Mouse (Mus musculus) Patski (cell line): ENCODE results near the gene Agbl2. TPM values are rescaled to one million over a fixed set of nuclear protein-coding genes. Genes with fewer than 3 reads are reported as not detected.

Source experiments
- ATAC-seq: fragments of 100-300 bp; one replicate; pipeline ENCODE4 v1.8.0; 2021
- CTCF ChIA-PET: fragments of 350-600 bp; sonication (Branson Sonifier 250); formaldehyde crosslinking; loops from one replicate; lab custom pipeline; 2022; ENCODE audit warnings: inconsistent platforms; lab: Charles Lee
- POLR2A ChIA-PET: fragments of 350-600 bp; sonication (Branson Sonifier 250); formaldehyde crosslinking; loops from one replicate; lab custom pipeline; 2022; ENCODE audit warnings: antibody characterized with exemption, inconsistent platforms; lab: Charles Lee
- DNase-seq: peaks from one replicate; pipeline ENCODE4 v3.0.0-alpha.2; 2011; ENCODE audit warnings: low read depth, low spot score
- H3K27me3 ChIP-seq: fragments of 371-371 bp; one replicate; pipeline ENCODE4 v1.5.1; 2021
- CTCF ChIP-seq: fragments of 100-300 bp; IDR thresholded peaks from one replicate; pipeline ENCODE4 v1.5.1; 2021
- in situ Hi-C: fragments of 300-500 bp; cut with MboI; formaldehyde crosslinking; loops from 3 replicates; pipeline ENCODE4 v1.11.1; 2018; ENCODE audit warnings: low pct_unique_long_range_greater_than_20kb, mixed read lengths
- polyA plus RNA-seq: library from polyadenylated mRNA; unstranded; gene quantifications from one replicate; pipeline ENCODE4 v1.2.3, GENCODE M21; 2021

Agbl2 gene
- polyA plus RNA-seq, 1 experiment from 2014 or later = not detected

DNA sequence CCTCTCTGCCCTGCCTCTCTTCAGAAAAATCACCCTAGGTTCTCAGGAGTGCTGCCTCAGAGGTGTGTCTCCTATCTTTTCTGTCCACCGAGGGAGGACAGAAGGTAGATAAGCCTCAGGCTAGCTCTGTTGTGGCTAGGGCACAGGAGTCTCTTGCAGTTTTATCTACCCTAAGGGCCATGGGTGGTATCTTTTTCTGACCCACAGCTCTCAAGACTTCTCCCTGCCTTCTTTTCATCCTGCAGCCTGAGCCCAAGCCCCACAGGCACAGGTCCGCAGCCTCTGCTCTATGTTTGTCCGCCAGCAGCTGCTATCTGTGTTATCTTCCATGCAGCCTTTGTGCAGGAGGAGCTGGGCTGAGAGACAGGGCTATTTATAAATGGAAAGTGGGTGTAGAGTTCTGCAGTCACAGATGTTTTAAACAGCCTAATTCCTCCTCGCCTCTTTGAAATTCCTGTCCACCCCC, 87.6 kb downstream of the Agbl2 start:
- H3K27me3 ChIP-seq = no peaks in the 10 kb centered on the region
- no peak for TF ChIP-seq CTCF
- ATAC-seq (no peak), DNase-seq (no peak)
- ChIA-PET POLR2A (interaction anchor here (1.0 kb wide), 1 partner anchor 34 kb away, joined by 3 read pairs; no protein-coding TSS in a partner anchor), CTCF (interaction anchor here (1.3 to 1.5 kb wide), 2 partner anchors 12 to 46 kb away, joined by 3 read pairs; no protein-coding TSS in a partner anchor)
- in situ Hi-C loops = no loop called here

DNA sequence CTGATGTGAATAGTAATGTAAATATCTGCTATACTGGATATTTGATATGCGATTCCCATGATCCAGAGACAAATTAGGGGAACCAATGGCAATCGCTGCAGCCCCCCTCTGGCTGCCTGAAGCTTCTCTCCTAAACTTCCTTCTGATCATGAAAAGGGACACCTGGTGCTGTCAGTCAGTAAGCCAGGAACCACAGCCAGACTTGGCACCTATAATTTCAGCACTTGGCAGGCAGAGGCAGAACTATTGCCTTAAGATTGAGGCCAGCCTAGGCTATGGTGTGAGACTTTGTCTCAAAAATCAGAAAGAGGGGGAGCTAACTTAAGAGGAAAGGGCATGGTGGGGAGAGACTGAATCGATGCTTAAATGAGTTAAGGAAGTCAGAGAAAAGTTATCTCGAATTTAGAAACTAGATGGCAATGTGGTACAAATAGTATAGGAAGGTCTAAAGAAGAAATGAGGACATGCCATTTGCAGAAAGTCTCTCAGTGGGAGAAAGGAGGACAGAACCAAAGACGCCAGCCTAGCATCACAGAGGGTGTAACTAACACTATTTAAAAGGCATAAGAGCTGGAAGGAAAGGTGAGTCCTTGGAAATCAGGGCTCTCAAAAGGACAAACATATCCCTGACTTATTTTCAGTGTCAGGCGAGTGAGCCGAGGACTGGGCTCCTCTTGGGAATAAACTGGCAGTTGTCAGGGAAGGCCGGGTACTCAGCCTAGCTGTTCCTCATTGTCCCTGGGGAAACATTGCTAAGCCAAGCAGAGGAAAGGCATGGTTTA, 88.8 kb downstream of the Agbl2 start:
- TF ChIP-seq CTCF = no peak
- H3K27me3 ChIP-seq = no peaks in the 10 kb centered on the region
- POLR2A ChIA-PET = no interaction called here
- ATAC-seq (no peak), DNase-seq (no peak)
- CTCF ChIA-PET = interaction anchor here (0.8 to 1.7 kb wide), 5 partner anchors 12 to 45 kb away, joined by 3 to 4 read pairs (median 3); partner anchors contain the start of gene C1qtnf4
- in situ Hi-C loops = no loop called here

- ChIA-PET CTCF (no interaction called here), POLR2A (interaction anchor here (1.1 kb wide), 1 partner anchor 20 kb away, joined by 3 read pairs; no protein-coding TSS in a partner anchor)
- DNase-seq (no peak), ATAC-seq (no peak)
- no peaks in the 10 kb centered on the region for H3K27me3 ChIP-seq
- in situ Hi-C loops = no loop called here
- TF ChIP-seq CTCF = no peak
Observed at GRCm38 (mm10) chr2:90874025-90874424, 91.5 kb downstream of the Agbl2 start.

DNA sequence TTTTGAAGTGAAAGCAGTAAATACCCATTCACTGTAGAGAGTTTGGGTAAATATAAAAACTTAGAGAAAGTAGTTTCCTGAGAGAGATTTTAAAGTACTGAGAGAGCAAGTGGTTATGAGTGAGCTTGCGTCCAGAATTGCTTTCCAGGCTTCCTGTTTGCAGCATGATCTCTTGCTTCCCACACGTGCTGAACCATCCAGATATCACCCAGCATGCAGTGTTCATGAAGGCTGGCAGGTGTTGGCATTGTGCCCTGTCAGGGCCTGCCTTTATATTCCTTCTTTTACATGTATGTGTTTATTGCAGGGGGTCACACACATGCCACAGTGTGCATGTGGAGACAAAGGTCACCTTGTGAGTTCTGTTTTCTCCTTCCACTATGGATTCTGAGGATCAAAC, 92.7 kb downstream of the Agbl2 start:
- DNase-seq = no peak
- TF ChIP-seq CTCF = no peak
- ChIA-PET POLR2A (no interaction called here), CTCF (interaction anchor here (1.2 kb wide), 1 partner anchor 11 kb away, joined by 3 read pairs; no protein-coding TSS in a partner anchor)
- ATAC-seq = no peak
- no peaks in the 10 kb centered on the region for H3K27me3 ChIP-seq
- in situ Hi-C loops = no loop called here

GRCm38 (mm10) chr2:90877584-90878259, 95.2 kb downstream of the Agbl2 start:
- in situ Hi-C loops = no loop called here
- ChIA-PET POLR2A (interaction anchor here (1.3 kb wide), 1 partner anchor 9 kb away, joined by 3 read pairs; no protein-coding TSS in a partner anchor), CTCF (interaction anchor here (1.2 to 2.8 kb wide), 3 partner anchors 9 to 17 kb away, joined by 3 to 20 read pairs (median 5); no protein-coding TSS in a partner anchor)
- DNase-seq = no peak
- ATAC-seq = no peak
- H3K27me3 ChIP-seq = no peaks in the 10 kb centered on the region
- no peak for TF ChIP-seq CTCF

GRCm38 (mm10) chr2:90879419-90879818, 96.9 kb downstream of the Agbl2 start:
- in situ Hi-C loops = no loop called here
- POLR2A ChIA-PET = no interaction called here
- CTCF ChIA-PET = interaction anchor here (1.7 to 2.8 kb wide), 3 partner anchors 13 to 16 kb away, joined by 5 to 20 read pairs (median 5); no protein-coding TSS in a partner anchor
- ATAC-seq = no peak
- no peak for DNase-seq
- H3K27me3 ChIP-seq = peaks cover 5% of the 10 kb centered on the region
- TF ChIP-seq CTCF = no peak

- no peak for ATAC-seq
- no peak for DNase-seq
- in situ Hi-C loops = no loop called here
- no peak for TF ChIP-seq CTCF
- POLR2A ChIA-PET = no interaction called here
- H3K27me3 ChIP-seq = peaks cover 5% of the 10 kb centered on the region
- CTCF ChIA-PET = interaction anchor here (0.8 to 1.7 kb wide), 2 partner anchors 13 to 15 kb away, joined by 4 to 5 read pairs; no protein-coding TSS in a partner anchor
Observed at GRCm38 (mm10) chr2:90880144-90880785, 97.7 kb downstream of the Agbl2 start.

- ChIA-PET CTCF (interaction anchor here (1.4 kb wide), 1 partner anchor 12 kb away, joined by 3 read pairs; no protein-coding TSS in a partner anchor), POLR2A (interaction anchor here (1.2 kb wide), 1 partner anchor 14 kb away, joined by 3 read pairs; no protein-coding TSS in a partner anchor)
- DNase-seq = no peak
- ATAC-seq = no peak
- peaks cover 5% of the 10 kb centered on the region for H3K27me3 ChIP-seq
- no peak for TF ChIP-seq CTCF
- in situ Hi-C loops = no loop called here
Observed at GRCm38 (mm10) chr2:90881824-90882223, 99.3 kb downstream of the Agbl2 start.

Other genes with a start within 250 kb of the Agbl2 start
- 51.0 TPM for gene Ptprj, start 202.1 kb upstream of the Agbl2 start, polyA plus RNA-seq
- 32.2 TPM for gene Nup160, start 105.5 kb upstream of the Agbl2 start, polyA plus RNA-seq
- gene Fnbp4, start 37.4 kb upstream of the Agbl2 start, polyA plus RNA-seq = 81.9 TPM
- gene Mtch2, start 64.4 kb downstream of the Agbl2 start, polyA plus RNA-seq = 237 TPM
- gene C1qtnf4, start 103.1 kb downstream of the Agbl2 start, polyA plus RNA-seq = 0.04 TPM
- 33.0 TPM for gene Kbtbd4, start 122.0 kb downstream of the Agbl2 start, polyA plus RNA-seq
- 216 TPM for gene Ndufs3, start 122.1 kb downstream of the Agbl2 start, polyA plus RNA-seq
- 92.9 TPM for gene Celf1, start 157.7 kb downstream of the Agbl2 start, polyA plus RNA-seq